Mouse (Mus musculus): ENCODE measurements around the gene Myo1e.
A peak's percentile ranks its signal among the peaks of the same experiment; 100 is the strongest.
"Not testable (repeated sequence)": the region's sequence is repeated elsewhere in the genome, so short reads cannot be mapped to it uniquely, and the experiment has no call there.

Gene Myo1e

GRCm38 (mm10) chr9:70255005-70255404, 47.9 kb downstream of the Myo1e start:
- no peak for DNase-seq

GRCm38 (mm10) chr9:70256027-70256426, 48.9 kb downstream of the Myo1e start:
- not testable (repeated sequence) for DNase-seq

GRCm38 (mm10) chr9:70257289-70258101, 50.3 kb downstream of the Myo1e start:
- DNase-seq = peak; percentile 71

- peak; percentile 69 for DNase-seq
These were observed 53.2 kb downstream of the Myo1e start for GRCm38 (mm10) chr9:70260324-70260841.

GRCm38 (mm10) chr9:70261646-70262045, 54.5 kb downstream of the Myo1e start:
- no peak for DNase-seq

- DNase-seq = no peak
These were observed 56.0 kb downstream of the Myo1e start for GRCm38 (mm10) chr9:70263134-70263533.

GRCm38 (mm10) chr9:70263735-70264134, 56.6 kb downstream of the Myo1e start:
- DNase-seq = peak; percentile 65

- no peak for DNase-seq
These were observed 58.4 kb downstream of the Myo1e start for GRCm38 (mm10) chr9:70265513-70265912.

GRCm38 (mm10) chr9:70266186-70266585, 59.0 kb downstream of the Myo1e start:
- no peak for DNase-seq

- DNase-seq = no peak
These were observed 60.0 kb downstream of the Myo1e start for GRCm38 (mm10) chr9:70267108-70267507.

GRCm38 (mm10) chr9:70269349-70269748, 62.2 kb downstream of the Myo1e start:
- no peak for DNase-seq

- no peak for DNase-seq
These were observed 63.3 kb downstream of the Myo1e start for GRCm38 (mm10) chr9:70270468-70270867.

- peak; percentile 49 for DNase-seq
These were observed 64.0 kb downstream of the Myo1e start for GRCm38 (mm10) chr9:70271137-70271536.

GRCm38 (mm10) chr9:70271631-70272030, 64.5 kb downstream of the Myo1e start:
- no peak for DNase-seq

GRCm38 (mm10) chr9:70274071-70274470, 66.9 kb downstream of the Myo1e start:
- DNase-seq = no peak

GRCm38 (mm10) chr9:70274476-70274875, 67.3 kb downstream of the Myo1e start:
- no peak for DNase-seq

- DNase-seq = no peak
These were observed 67.9 kb downstream of the Myo1e start for GRCm38 (mm10) chr9:70274887-70275555.

GRCm38 (mm10) chr9:70277076-70277475, 69.9 kb downstream of the Myo1e start:
- DNase-seq = no peak

- DNase-seq = peak; percentile 33
These were observed 70.4 kb downstream of the Myo1e start for GRCm38 (mm10) chr9:70277529-70277982.

- no peak for DNase-seq
These were observed 74.3 kb downstream of the Myo1e start for GRCm38 (mm10) chr9:70281407-70281806.

GRCm38 (mm10) chr9:70282107-70282506, 75.0 kb downstream of the Myo1e start:
- DNase-seq = no peak

GRCm38 (mm10) chr9:70283151-70283550, 76.0 kb downstream of the Myo1e start:
- no peak for DNase-seq

- DNase-seq = no peak
These were observed 77.5 kb downstream of the Myo1e start for GRCm38 (mm10) chr9:70284584-70285140.

- DNase-seq = no peak
These were observed 83.6 kb downstream of the Myo1e start for GRCm38 (mm10) chr9:70290785-70291184.
